In genomic region chr5:91518302-91518790, GRCm38 (mm10) we compare ENCODE assay signal across 8 mouse cellular contexts. TPM values are rescaled to one million over a fixed set of nuclear protein-coding genes. Genes with fewer than 3 reads are reported as not detected.
DNase-seq lines count a peak whose midpoint lies in the region; ATAC-seq and TF ChIP-seq lines count a peak whose summit lies in the region.

No protein-coding gene starts in this region.

- H3K4me3 ChIP-seq in thymus, adult 2 months (ENCODE audit: control insufficient read depth, insufficient read depth, low read length) = peak overlapping the region; percentile 38
- H3K4me3 ChIP-seq in forebrain, embryonic 12.5 days (replicated peaks) = peak overlapping the region; percentile 52
- H3K4me3 ChIP-seq in kidney, postnatal 0 days (replicated peaks; ENCODE audit: low read depth, low read length) = peak overlapping the region; percentile 44
- H3K4me3 ChIP-seq in neural tube, embryonic 13.5 days = peak overlapping the region; percentile 56

- peak overlapping the region; percentile 57 for H3K9ac ChIP-seq in forebrain, embryonic 12.5 days
- H3K9ac ChIP-seq in kidney, postnatal 0 days (ENCODE audit: low read depth, low read length) = 0 out of 2 replicates have a peak overlapping the region, but pooled peaks have one; percentile 18
- H3K9ac ChIP-seq in neural tube, embryonic 13.5 days = peak overlapping the region; percentile 74

- no peak overlapping the region for H3K27ac ChIP-seq in thymus, adult 2 months (ENCODE audit: control insufficient read depth, insufficient read depth, low read length)
- H3K27ac ChIP-seq in forebrain, embryonic 12.5 days = no peak overlapping the region
- H3K27ac ChIP-seq in kidney, postnatal 0 days = no peak overlapping the region
- no peak overlapping the region for H3K27ac ChIP-seq in neural tube, embryonic 13.5 days (replicated peaks)

- H3K36me3 ChIP-seq in thymus, adult 2 months (ENCODE audit: control insufficient read depth, insufficient read depth, low read length) = no peaks in the 10 kb centered on the region
- no peaks in the 10 kb centered on the region for H3K36me3 ChIP-seq in forebrain, embryonic 12.5 days (replicated peaks)
- H3K36me3 ChIP-seq in kidney, postnatal 0 days (ENCODE audit: insufficient read depth, low read length) = no peaks in the 10 kb centered on the region
- no peaks in the 10 kb centered on the region for H3K36me3 ChIP-seq in neural tube, embryonic 13.5 days

- H3K9me3 ChIP-seq in forebrain, embryonic 12.5 days = no peaks in the 10 kb centered on the region
- no peaks in the 10 kb centered on the region for H3K9me3 ChIP-seq in kidney, postnatal 0 days (replicated peaks; ENCODE audit: low read length)
- no peaks in the 10 kb centered on the region for H3K9me3 ChIP-seq in neural tube, embryonic 13.5 days

- peaks cover 9% of the 10 kb centered on the region; the same call in 1 of the 2 replicates for H3K27me3 ChIP-seq in thymus, adult 2 months (ENCODE audit: control insufficient read depth, insufficient read depth, low read length)
- H3K27me3 ChIP-seq in forebrain, embryonic 12.5 days = peaks cover 18% of the 10 kb centered on the region
- no peaks in the 10 kb centered on the region for H3K27me3 ChIP-seq in kidney, postnatal 0 days (ENCODE audit: insufficient read depth, low read length)
- H3K27me3 ChIP-seq in neural tube, embryonic 13.5 days = peaks cover 15% of the 10 kb centered on the region

- WGBS in thymus, adult 2 months = 2% methylated on average over 16 of the region's 16 CpGs
- WGBS in forebrain, embryonic 12.5 days = 6% methylated on average over 16 of the region's 16 CpGs
- 3% methylated on average over 16 of the region's 16 CpGs for WGBS in kidney, postnatal 0 days
- WGBS in neural tube, embryonic 13.5 days = 4% methylated on average over 16 of the region's 16 CpGs

- peaks cover 11% of the 10 kb centered on the region for H3K4me1 ChIP-seq in thymus, adult 2 months (replicated peaks; ENCODE audit: control insufficient read depth, insufficient read depth, low read length)
- H3K4me1 ChIP-seq in forebrain, embryonic 12.5 days = peaks cover 18% of the 10 kb centered on the region
- H3K4me1 ChIP-seq in kidney, postnatal 0 days (replicated peaks; ENCODE audit: insufficient read depth, low read length) = peaks cover 4% of the 10 kb centered on the region; the same call in 1 of the 2 replicates
- peaks cover 25% of the 10 kb centered on the region for H3K4me1 ChIP-seq in neural tube, embryonic 13.5 days (replicated peaks)

- TF ChIP-seq POLR2A in thymus, adult 2 months (IDR thresholded peaks at IDR 0.05; ENCODE audit: control insufficient read depth, extremely low read depth, insufficient read depth, low read length, poor library complexity) = no peak

- no peak for DNase-seq in thymus, adult 2 months
- DNase-seq in thymus, postnatal 10 days (ENCODE audit: low spot score in 2 of 2) = no peak
- no peak for DNase-seq in kidney, postnatal 0 days (ENCODE audit: low spot score)
- no peak for DNase-seq in layer of hippocampus, adult 8-10 months (ENCODE audit: low spot score in 2 of 2)

- peak overlapping the region; percentile 97 for H3K4me2 ChIP-seq in forebrain, embryonic 12.5 days
- peak overlapping the region; percentile 80 for H3K4me2 ChIP-seq in kidney, postnatal 0 days (ENCODE audit: low read length)
- H3K4me2 ChIP-seq in neural tube, embryonic 13.5 days = peak overlapping the region; percentile 96

- peak; percentile 12; the same call in 1 of the 2 replicates for ATAC-seq in forebrain, embryonic 12.5 days (ENCODE audit: low FRiP score)
- no peak for ATAC-seq in kidney, postnatal 0 days (replicated peaks; ENCODE audit: low FRiP score, low read depth)
- peak; percentile 29; the same call in 1 of the 2 replicates for ATAC-seq in neural tube, embryonic 13.5 days (ENCODE audit: low read depth)
- ATAC-seq in CD4-positive, CD25-positive, alpha-beta regulatory T cell, adult 4 months = no peak
- ATAC-seq in activated CD4-positive, CD25-positive, alpha-beta regulatory T cell, adult 4 months = no peak

- no peak for TF ChIP-seq CTCF in thymus, adult 2 months (IDR thresholded peaks at IDR 0.05; ENCODE audit: borderline replicate concordance, control insufficient read depth, extremely low read depth, insufficient read depth, low read length, poor library complexity)
- TF ChIP-seq CTCF in kidney, postnatal 0 days (IDR thresholded peaks at IDR 0.05; ENCODE audit: low read depth) = no peak

RNA-seq across cellular contexts. Expression of gene Parm1, which starts 0.9 kb away (rescaled TPM):
- polyA plus RNA-seq in thymus, adult 2 months (2012; rRNA removed) = 13.8 and 14.2 TPM in 2 replicates
- polyA plus RNA-seq in forebrain, embryonic 12.5 days (2016; fragmentation: Nextera tagmentation; extraction: Ambion mirVana) = 5.8 and 6.3 TPM in 2 replicates
- polyA plus RNA-seq in kidney, postnatal 0 days (2015; fragmentation: Nextera tagmentation; extraction: Ambion mirVana) = 8.5 and 9.4 TPM in 2 replicates
- 7.1 and 8.7 TPM in 2 replicates for polyA plus RNA-seq in neural tube, embryonic 13.5 days (2015; fragmentation: Nextera tagmentation; extraction: Ambion mirVana)
- not detected for polyA plus RNA-seq in CD4-positive, CD25-positive, alpha-beta regulatory T cell, adult 4 months (2017; shearing (Covaris generic))
- not detected for polyA plus RNA-seq in activated CD4-positive, CD25-positive, alpha-beta regulatory T cell, adult 4 months (2017; shearing (Covaris generic))
- 10 to 100 TPM; 41.6 to 61.3 (median 51.5) TPM for total RNA-seq in layer of hippocampus, adult 8-10 months (2022)

Comparison
In these comparisons a context has a peak if more than half of its experiments do, and no peak if none do; other contexts are left out.
1. ATAC-seq: peak in forebrain, embryonic 12.5 days (single experiment) and neural tube, embryonic 13.5 days (single experiment); none in kidney, postnatal 0 days (single experiment), CD4-positive, CD25-positive, alpha-beta regulatory T cell, adult 4 months (single experiment) and activated CD4-positive, CD25-positive, alpha-beta regulatory T cell, adult 4 months (single experiment).
2. H3K9ac ChIP-seq: peak in every context shown above with its lines; median percentile 74 in neural tube, embryonic 13.5 days; 57 in forebrain, embryonic 12.5 days; 18 in kidney, postnatal 0 days.
3. Peak in every context shown above with its lines, with median percentiles within 50 percentile points of each other: H3K4me3 ChIP-seq and H3K4me2 ChIP-seq.